Mouse (Mus musculus): ENCODE measurements around the gene Rab6b.

Rab6b gene

DNA sequence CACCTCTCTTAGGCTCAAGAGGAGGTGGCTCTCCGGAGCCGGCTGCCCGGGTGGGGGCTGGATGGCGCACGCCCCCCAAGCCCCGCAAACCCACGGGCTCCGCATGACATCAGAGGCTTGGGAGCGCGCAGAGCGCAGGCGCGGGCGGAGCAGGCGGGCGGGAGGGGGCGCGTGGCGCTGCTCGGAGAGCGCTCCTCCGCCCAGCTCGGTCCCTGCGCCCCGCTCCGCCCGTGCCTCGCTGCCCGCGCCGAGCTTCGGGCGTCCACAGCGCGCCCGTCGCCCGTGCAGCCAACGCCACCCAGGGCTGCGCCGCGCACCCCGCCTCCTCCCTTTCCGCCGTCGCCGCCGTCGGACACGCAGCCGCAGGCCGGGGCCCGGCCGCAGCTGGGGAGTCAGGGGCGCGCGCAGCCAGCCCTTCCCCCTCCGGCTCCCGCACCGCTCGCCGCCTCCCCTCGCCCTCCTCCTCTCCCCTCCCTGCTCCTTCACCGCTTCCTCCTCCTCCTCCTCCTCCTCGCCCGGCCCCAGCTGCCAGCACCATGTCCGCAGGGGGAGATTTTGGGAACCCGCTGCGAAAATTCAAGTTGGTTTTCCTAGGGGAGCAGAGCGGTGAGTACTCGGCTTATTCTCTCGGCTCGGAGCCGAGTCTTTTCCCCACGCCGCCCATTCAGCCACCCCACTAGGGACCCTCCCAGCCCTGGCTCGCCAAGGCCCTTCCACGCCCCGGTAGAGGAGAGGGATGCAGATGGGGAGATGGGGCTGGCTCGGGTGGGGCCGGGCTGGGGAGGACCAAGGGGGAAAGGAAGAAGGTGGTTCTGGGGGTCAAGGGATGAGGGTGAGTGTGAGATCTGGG, at the start of gene Rab6b:
Gene Rab6b, plus strand, starts transcription at position 167 of the 850 bp plus-strand sequence.
- DNase-seq, result peak; percentile 85

DNA sequence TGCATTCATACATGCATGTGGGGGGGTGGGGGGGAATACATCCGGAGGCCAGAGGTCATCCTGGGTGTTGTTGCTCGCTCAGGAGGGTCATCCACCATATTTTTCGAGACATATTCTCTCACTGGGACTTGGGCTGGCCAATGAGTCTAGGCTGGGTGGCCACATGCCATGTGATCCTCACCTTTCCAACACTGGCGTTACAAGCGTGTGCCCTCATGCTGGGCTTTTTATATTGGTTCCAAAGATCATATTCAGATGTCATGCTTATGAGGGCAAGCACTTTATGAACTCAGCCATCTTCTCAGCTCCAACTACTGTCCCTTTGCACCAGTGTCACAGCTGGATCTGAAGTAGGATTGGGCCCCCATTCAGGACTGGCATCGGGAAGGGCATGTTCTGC, 48.0 kb upstream of the Rab6b start:
- no peak for DNase-seq

- DNase-seq, result no peak
Measured at GRCm38 (mm10) chr9:103066845-103067244, 44.7 kb upstream of the Rab6b start.

DNA sequence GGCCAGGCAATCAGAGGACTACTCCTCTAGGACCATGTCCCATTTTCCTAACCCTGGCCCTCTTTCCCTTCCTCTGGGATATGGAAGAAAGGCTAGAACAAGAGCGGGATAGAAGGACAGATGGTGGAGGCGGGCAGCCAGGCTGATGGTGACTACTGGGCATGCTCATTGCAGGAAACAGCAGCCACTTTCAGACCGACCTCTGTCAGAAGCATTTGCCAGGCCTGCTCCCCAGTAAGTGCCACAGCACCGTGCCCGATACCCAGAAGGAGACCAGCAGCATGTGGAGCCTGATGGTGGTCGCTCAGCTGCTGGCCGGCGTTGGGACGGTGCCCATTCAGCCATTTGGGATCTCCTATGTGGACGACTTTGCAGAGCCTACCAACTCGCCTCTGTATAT, 43.9 kb upstream of the Rab6b start:
- DNase-seq, result no peak

GRCm38 (mm10) chr9:103068769-103069168, 42.8 kb upstream of the Rab6b start:
- DNase-seq, result no peak

- DNase-seq, result no peak
Measured at GRCm38 (mm10) chr9:103071541-103072203, 39.9 kb upstream of the Rab6b start.

GRCm38 (mm10) chr9:103072204-103072599, 39.4 kb upstream of the Rab6b start:
- no peak for DNase-seq

GRCm38 (mm10) chr9:103072926-103073515, 38.6 kb upstream of the Rab6b start:
- DNase-seq, result no peak

DNA sequence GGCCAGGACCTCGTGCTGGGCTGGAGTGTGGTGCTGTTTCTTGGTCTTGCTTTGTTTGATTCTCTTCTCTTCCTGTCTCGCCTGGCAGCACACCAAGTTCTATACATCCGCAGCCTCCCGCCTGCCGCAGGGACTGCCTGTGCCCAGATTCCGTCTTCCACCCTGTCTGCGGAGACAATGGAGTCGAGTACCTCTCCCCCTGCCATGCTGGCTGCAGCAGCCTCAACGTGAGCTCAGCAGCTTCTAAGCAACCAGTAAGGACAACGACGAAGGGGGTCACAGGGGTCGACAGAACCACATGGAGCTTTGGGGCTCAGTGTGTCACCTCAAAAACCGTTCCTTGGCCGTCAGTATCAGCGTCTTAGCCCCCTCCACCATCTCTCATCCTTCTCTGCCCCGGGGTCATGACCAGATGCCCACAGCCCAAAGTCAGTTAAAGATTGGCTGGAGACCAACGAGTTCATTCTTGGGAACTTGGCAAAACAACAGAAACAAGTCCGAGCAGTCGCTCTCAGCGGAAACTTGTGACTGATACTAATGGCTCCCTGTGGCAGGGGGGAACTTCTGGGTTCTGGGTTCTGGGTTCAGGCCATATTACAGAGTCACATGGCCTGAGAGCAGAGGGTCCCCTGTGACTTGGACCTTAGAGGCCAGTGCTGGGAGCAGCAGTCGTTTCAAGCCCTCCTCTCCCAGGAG, 34.6 kb upstream of the Rab6b start:
- no peak for DNase-seq

DNA sequence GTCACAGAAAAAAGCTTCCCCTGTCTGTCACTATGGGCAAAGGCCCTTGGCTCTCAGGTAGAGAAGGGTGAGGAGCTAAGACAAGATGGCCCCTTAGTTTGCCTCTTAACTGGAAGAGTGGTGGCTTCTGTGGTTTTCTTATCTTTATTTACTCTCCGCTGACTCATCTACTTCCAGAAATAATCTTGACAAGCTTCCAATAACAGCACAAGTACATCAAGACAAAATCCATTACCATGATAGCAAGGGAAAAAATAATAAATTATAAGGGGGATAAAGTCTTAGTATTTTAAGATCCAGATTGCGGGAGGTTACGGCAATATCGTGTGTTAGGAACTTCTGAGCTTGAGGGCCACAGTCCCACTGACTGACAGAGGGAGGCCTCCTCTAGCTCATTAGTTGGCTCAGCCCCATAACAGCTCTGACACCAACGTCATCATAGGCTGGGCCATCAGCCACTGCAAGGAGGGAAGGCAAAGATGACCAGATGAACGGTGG, 33.3 kb upstream of the Rab6b start:
- no peak for DNase-seq

DNA sequence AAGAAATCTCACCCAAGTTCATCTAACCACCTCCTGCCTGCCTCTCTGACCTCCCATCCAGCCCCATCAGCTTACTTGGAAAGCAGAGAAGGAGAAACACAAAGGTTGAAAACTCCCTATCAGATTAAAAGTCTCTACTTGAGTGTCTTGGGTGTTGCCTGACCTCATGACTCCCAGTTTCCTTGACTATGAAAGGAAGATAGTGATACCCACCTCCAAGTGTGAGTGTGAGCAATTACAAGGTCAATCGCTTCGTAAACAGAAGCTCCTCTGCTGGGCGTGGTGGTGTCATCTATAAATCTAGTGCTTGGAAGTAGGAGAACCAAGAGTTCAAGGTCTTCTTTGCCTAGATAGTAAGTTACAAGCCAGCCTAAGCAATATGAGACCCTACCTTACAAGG, 31.4 kb upstream of the Rab6b start:
- no peak for DNase-seq

- DNase-seq, result no peak
Measured at GRCm38 (mm10) chr9:103082246-103082975, 29.2 kb upstream of the Rab6b start.

GRCm38 (mm10) chr9:103083405-103083804, 28.2 kb upstream of the Rab6b start:
- DNase-seq, result no peak

DNA sequence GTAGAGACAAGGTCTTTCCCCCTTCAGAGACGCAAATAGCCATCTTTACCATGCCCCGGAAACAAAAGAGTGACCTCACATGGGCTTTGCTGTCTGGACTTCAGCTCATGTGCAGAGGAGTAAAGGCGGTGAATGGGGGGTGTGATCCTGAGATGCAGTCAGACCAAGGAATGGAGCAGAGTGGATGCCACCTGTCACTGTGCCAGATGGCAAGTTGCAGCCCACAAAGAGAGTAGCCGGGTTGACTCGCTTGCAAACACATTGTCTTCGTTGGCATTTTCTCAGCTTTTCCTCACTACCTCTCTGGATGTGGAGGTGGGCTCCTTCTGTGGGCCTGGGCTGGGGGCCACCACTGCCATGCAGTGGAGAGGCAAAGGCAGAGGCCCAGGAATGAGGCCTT, 24.9 kb upstream of the Rab6b start:
- DNase-seq, result no peak

DNA sequence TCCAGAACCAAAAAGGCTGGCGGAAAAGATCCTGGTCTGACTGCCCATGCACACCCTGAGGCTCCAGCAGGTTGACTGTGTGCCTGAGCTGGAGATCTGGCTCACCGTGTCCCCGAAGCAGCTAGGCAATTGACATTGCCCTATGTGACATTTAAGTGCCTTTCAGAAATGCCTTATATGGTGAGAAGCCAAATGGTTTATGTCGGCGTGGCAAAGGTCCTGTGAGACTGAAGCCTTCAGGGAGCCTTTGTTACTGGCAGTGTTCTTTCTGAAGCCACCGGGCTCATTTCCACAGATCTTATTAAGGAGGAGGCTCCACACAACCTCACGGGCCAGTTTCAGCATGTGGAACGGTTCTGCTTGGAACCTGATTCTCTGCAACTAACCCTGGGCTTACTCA, 24.3 kb upstream of the Rab6b start:
- DNase-seq, result no peak

DNA sequence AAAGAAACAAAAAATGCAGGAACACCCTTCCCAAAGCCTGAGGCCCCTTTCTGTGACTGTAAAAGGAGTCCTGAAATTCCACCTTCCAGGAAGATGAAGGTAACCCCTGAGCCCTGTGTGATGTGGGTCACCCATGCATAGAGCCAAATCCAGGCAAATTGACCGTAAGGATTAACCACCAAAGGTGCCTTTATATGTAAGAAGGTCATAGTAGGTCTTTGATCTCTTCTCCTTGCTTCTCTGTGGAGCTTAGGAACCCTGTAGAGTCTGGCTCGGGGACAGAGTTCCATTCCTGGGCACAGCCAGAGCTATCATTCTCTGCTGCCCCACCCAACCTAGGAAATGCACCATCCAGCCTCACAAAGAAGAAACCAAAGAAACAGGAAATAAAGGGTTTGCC, 22.9 kb upstream of the Rab6b start:
- DNase-seq, result no peak

- no peak for DNase-seq
Measured at GRCm38 (mm10) chr9:103090116-103090875, 21.3 kb upstream of the Rab6b start.

DNA sequence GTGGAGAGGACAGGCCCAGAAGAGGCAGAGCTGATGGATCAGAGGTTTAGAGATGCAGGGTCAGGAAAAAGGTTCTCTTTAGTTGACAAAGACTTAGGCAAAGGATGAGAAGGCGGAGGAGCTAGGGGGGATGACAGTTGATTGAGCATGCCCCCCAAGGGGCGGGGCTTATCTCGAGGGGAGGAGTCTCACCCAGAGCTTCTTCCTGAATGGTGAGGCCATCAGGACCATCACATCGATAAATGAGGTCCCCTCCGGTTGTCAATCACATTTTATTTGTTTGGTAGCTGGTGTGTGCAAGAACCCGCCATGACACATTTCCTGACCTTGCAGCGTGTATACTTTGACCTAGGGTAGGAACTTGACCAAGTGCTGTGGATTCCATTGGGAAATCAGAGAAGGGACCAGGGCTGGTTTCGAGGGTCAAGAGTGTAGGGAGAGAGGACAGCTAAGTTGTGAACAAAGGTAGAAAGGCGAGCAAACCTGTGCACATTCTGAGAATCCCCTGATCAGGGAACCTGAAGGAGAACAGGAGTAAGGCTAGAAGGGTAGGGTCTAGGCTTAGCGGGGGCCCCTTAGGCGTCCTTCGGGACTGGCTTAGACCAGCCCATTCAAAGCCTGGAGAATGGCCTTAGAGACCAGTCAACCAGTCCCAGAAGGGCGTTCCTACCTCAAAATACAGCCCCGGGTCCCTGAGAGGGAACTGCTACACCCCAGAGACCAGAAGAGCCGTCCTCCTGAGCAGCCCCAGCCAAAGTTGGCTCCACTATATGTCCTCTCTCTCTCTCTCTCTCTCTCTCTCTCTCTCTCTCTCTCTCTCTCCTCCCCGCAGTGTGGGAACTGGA, 20.3 kb upstream of the Rab6b start:
- no peak for DNase-seq

DNA sequence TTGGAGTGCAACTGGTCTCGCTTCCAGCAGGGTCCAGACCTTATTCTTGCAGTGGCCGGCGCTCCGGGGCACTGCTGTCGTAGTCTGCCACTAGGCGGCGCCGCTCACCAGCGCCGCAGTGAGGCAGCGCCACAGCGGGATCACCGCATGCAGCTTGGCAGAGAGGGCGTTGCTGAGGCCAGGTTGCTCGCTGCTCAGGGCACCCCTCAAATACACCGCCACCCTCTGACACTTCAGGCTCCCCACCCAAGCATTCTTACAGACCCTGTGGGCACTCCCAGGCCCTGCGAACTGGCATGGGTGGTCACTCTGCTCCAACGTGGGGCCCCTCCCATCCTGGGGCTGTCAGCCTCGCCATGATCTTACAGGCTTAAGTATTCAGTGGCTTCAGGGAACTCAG, 19.3 kb upstream of the Rab6b start:
- peak; percentile 93 for DNase-seq

DNA sequence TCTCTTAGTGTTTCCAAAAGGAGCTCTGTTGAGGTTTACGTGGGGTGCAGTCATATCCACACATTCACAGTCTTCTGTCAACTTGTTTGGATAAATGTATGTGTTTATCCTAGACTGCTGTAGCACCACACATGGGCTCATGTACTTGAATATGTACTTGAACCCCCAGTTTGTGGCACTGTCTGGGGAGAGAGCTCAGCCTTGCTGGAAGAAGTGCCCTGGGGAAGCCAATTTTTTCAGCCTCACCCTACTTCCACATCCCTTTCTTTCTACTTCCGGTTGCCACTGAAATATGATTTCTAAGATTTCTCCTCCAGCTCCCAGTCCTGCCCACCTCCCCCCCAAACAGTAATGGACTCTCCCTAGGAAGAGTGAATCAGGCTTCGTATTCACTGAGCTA, 17.9 kb upstream of the Rab6b start:
- no peak for DNase-seq

- peak; percentile 51 for DNase-seq
Measured at GRCm38 (mm10) chr9:103108341-103108798, 3.2 kb upstream of the Rab6b start.
